Mouse (Mus musculus) liver, embryonic 15.5 days (tissue): Measurements from ENCODE around the gene Per3. TPM values are rescaled to one million over a fixed set of nuclear protein-coding genes. Genes with fewer than 3 reads are reported as not detected.

Source experiments
- ATAC-seq: fragments of 200-750 bp; cut with Nextera tagmentation; 2 replicates; pipeline ENCODE4 v1.8.0; 2017; ENCODE audit warnings: moderate number of reproducible peaks, mild to moderate bottlenecking, moderate library complexity; ENCODE audit not compliant: insufficient read depth
- H3K27ac ChIP-seq: fragments of 300-500 bp; sonication (generic); replicated peaks from 2 replicates; pipeline ENCODE4 v1.5.1; 2015; ENCODE audit warnings: mild to moderate bottlenecking, inconsistent platforms
- H3K27me3 ChIP-seq: fragments of 300-500 bp; sonication (generic); 2 replicates; pipeline ENCODE4 v1.6.1; 2015; ENCODE audit warnings: mild to moderate bottlenecking, inconsistent platforms
- H3K36me3 ChIP-seq: fragments of 300-500 bp; sonication (generic); replicated peaks from 2 replicates; pipeline ENCODE4 v1.6.1; 2015; ENCODE audit warnings: moderate library complexity, mild to moderate bottlenecking, inconsistent platforms
- H3K4me1 ChIP-seq: fragments of 300-500 bp; sonication (generic); replicated peaks from 2 replicates; pipeline ENCODE4 v1.6.1; 2015; ENCODE audit warnings: inconsistent platforms
- H3K4me2 ChIP-seq: fragments of 300-500 bp; sonication (generic); 2 replicates; pipeline ENCODE4 v1.6.1; 2015; ENCODE audit warnings: moderate library complexity, mild to moderate bottlenecking, inconsistent platforms
- H3K4me3 ChIP-seq: fragments of 300-500 bp; sonication (generic); replicated peaks from 2 replicates; pipeline ENCODE4 v1.5.1; 2015; ENCODE audit warnings: mild to moderate bottlenecking, inconsistent platforms
- H3K9ac ChIP-seq: fragments of 300-500 bp; sonication (generic); 2 replicates; pipeline ENCODE4 v1.6.1; 2015; ENCODE audit warnings: moderate library complexity, mild to moderate bottlenecking, inconsistent platforms
- H3K9me3 ChIP-seq: fragments of 300-500 bp; sonication (generic); replicated peaks from 2 replicates; pipeline ENCODE4 v1.6.1; 2016; ENCODE audit warnings: inconsistent platforms
- WGBS: fragments of 180-500 bp; shearing (Covaris S2); methylation state at CpG from one replicate; pipeline ENCODE4 v1.1.7; 2015; ENCODE audit warnings: mixed read lengths; ENCODE audit not compliant: insufficient replicate concordance; 5-methylcytosine and 5-hydroxymethylcytosine counted together
- polyA plus RNA-seq: library from polyadenylated mRNA; unstranded; fragments of >200 nt; fragmentation: Nextera tagmentation; extraction: Ambion mirVana; gene quantifications from 2 replicates; pipeline ENCODE4 v1.2.1, GENCODE M21; 2015

Gene Per3
- polyA plus RNA-seq, 1 experiment from 2014 or later: 2.9 TPM

GRCm38 (mm10) chr4:151059566-151059965 lies 15.1 kb upstream of the Per3 start:
- H3K4me1 ChIP-seq: peaks cover 25% of the 10 kb centered on the region
- H3K27ac ChIP-seq: no peak overlapping the region
- H3K36me3 ChIP-seq: peaks cover 12% of the 10 kb centered on the region
- no peaks in the 10 kb centered on the region for H3K9me3 ChIP-seq
- 81% methylated on average over 4 of the region's 4 CpGs for WGBS
- ATAC-seq: no peak
- no peak overlapping the region for H3K4me3 ChIP-seq
- no peak overlapping the region for H3K4me2 ChIP-seq
- no peaks in the 10 kb centered on the region for H3K27me3 ChIP-seq
- H3K9ac ChIP-seq: no peak overlapping the region

GRCm38 (mm10) chr4:151058634-151059033 lies 14.2 kb upstream of the Per3 start:
- Histone ChIP-seq H3K4me3 (peak overlapping the region; percentile 76), H3K27ac (no peak overlapping the region), H3K9ac (no peak overlapping the region), H3K4me2 (peak overlapping the region; percentile 83), H3K36me3 (peaks cover 19% of the 10 kb centered on the region), H3K9me3 (no peaks in the 10 kb centered on the region), H3K27me3 (no peaks in the 10 kb centered on the region), H3K4me1 (peaks cover 25% of the 10 kb centered on the region)
- WGBS: 72% methylated on average over 4 of the region's 4 CpGs
- ATAC-seq: no peak

GRCm38 (mm10) chr4:151057347-151058321 lies 13.2 kb upstream of the Per3 start, which contains the start of gene Vamp3:
Gene Vamp3 (minus strand): TSS chr4:151057963.
- H3K36me3 ChIP-seq: peaks cover 26% of the 10 kb centered on the region
- peaks cover 25% of the 10 kb centered on the region for H3K4me1 ChIP-seq
- WGBS: under 1% methylated on average over 114 of the region's 114 CpGs
- H3K4me3 ChIP-seq: peak within 1 kb of the TSS; percentile 76
- no peaks in the 10 kb centered on the region for H3K27me3 ChIP-seq
- H3K4me2 ChIP-seq: peak within 1 kb of the TSS; percentile 83
- peak within 1 kb of the TSS; percentile 93 for H3K27ac ChIP-seq
- peak within 1 kb of the TSS; percentile 86 for H3K9ac ChIP-seq
- H3K9me3 ChIP-seq: no peaks in the 10 kb centered on the region
- ATAC-seq: peak; percentile 98

GRCm38 (mm10) chr4:151051162-151051561 lies 6.7 kb upstream of the Per3 start:
- Histone ChIP-seq H3K9ac (no peak overlapping the region), H3K4me1 (peaks cover 9% of the 10 kb centered on the region), H3K4me3 (no peak overlapping the region), H3K27ac (no peak overlapping the region), H3K4me2 (no peak overlapping the region), H3K9me3 (no peaks in the 10 kb centered on the region), H3K27me3 (no peaks in the 10 kb centered on the region), H3K36me3 (peaks cover 74% of the 10 kb centered on the region)
- 88% methylated on average over 1 of the region's 1 CpGs for WGBS
- no peak for ATAC-seq

GRCm38 (mm10) chr4:151046524-151046923 lies 2.1 kb upstream of the Per3 start:
- no peak overlapping the region for H3K4me3 ChIP-seq
- WGBS: 71% methylated on average over 3 of the region's 3 CpGs
- peaks cover 41% of the 10 kb centered on the region for H3K36me3 ChIP-seq
- ATAC-seq: no peak
- no peaks in the 10 kb centered on the region for H3K27me3 ChIP-seq
- H3K4me2 ChIP-seq: no peak overlapping the region
- H3K9ac ChIP-seq: no peak overlapping the region
- H3K27ac ChIP-seq: no peak overlapping the region
- H3K4me1 ChIP-seq: peaks cover 25% of the 10 kb centered on the region
- no peaks in the 10 kb centered on the region for H3K9me3 ChIP-seq

- WGBS: 5% methylated on average over 21 of the region's 21 CpGs
- Histone ChIP-seq H3K36me3 (peaks cover 29% of the 10 kb centered on the region), H3K4me1 (peaks cover 25% of the 10 kb centered on the region), H3K9me3 (no peaks in the 10 kb centered on the region), H3K4me2 (peak overlapping the region; percentile 97), H3K9ac (peak overlapping the region; percentile 67), H3K27me3 (no peaks in the 10 kb centered on the region), H3K27ac (peak overlapping the region; percentile 70), H3K4me3 (peak overlapping the region; percentile 69)
- ATAC-seq: no peak
These were observed 592 bp upstream of the Per3 start for GRCm38 (mm10) chr4:151044944-151045570.

GRCm38 (mm10) chr4:151043281-151043680 lies 1.2 kb downstream of the Per3 start:
- 57% methylated on average over 5 of the region's 5 CpGs for WGBS
- 0 out of 2 replicates have a peak overlapping the region, but pooled peaks have one; percentile 67 for H3K9ac ChIP-seq

GRCm38 (mm10) chr4:151041506-151041905 lies 3.0 kb downstream of the Per3 start:
- no peak overlapping the region for H3K9ac ChIP-seq
- H3K27me3 ChIP-seq: no peaks in the 10 kb centered on the region
- no peak overlapping the region for H3K4me2 ChIP-seq
- no peaks in the 10 kb centered on the region for H3K9me3 ChIP-seq
- 70% methylated on average over 5 of the region's 5 CpGs for WGBS
- H3K27ac ChIP-seq: no peak overlapping the region
- peaks cover 25% of the 10 kb centered on the region for H3K4me1 ChIP-seq
- H3K36me3 ChIP-seq: peaks cover 2% of the 10 kb centered on the region
- ATAC-seq: no peak
- no peak overlapping the region for H3K4me3 ChIP-seq

More at GRCm38 (mm10) chr4:151043281-151043680, 1.2 kb downstream of the Per3 start:
- no peak overlapping the region for H3K27ac ChIP-seq
- peak overlapping the region; percentile 69 for H3K4me3 ChIP-seq
- peak overlapping the region; percentile 97 for H3K4me2 ChIP-seq
- no peaks in the 10 kb centered on the region for H3K9me3 ChIP-seq
- H3K36me3 ChIP-seq: peaks cover 11% of the 10 kb centered on the region
- H3K27me3 ChIP-seq: no peaks in the 10 kb centered on the region
- peaks cover 25% of the 10 kb centered on the region for H3K4me1 ChIP-seq
- no peak for ATAC-seq

- Histone ChIP-seq H3K36me3 (0 out of 2 replicates have a peak, but pooled peaks cover 6% of the 10 kb centered on the region), H3K27ac (no peak overlapping the region), H3K4me1 (no peaks in the 10 kb centered on the region), H3K27me3 (no peaks in the 10 kb centered on the region), H3K9ac (no peak overlapping the region), H3K4me2 (no peak overlapping the region), H3K9me3 (no peaks in the 10 kb centered on the region), H3K4me3 (no peak overlapping the region)
- no peak for ATAC-seq
- WGBS: 82% methylated on average over 11 of the region's 11 CpGs
These were observed 6.7 kb downstream of the Per3 start for GRCm38 (mm10) chr4:151037800-151038199.

GRCm38 (mm10) chr4:151036521-151036920 lies 7.9 kb downstream of the Per3 start:
- 0 out of 2 replicates have a peak, but pooled peaks cover 6% of the 10 kb centered on the region for H3K36me3 ChIP-seq
- H3K9ac ChIP-seq: no peak overlapping the region
- no peaks in the 10 kb centered on the region for H3K27me3 ChIP-seq
- H3K9me3 ChIP-seq: no peaks in the 10 kb centered on the region
- H3K27ac ChIP-seq: no peak overlapping the region
- WGBS: 77% methylated on average over 7 of the region's 7 CpGs
- H3K4me3 ChIP-seq: no peak overlapping the region
- no peak overlapping the region for H3K4me2 ChIP-seq
- H3K4me1 ChIP-seq: no peaks in the 10 kb centered on the region
- no peak for ATAC-seq

GRCm38 (mm10) chr4:151027001-151027400 lies 17.5 kb downstream of the Per3 start:
- Histone ChIP-seq H3K4me3 (no peak overlapping the region), H3K9ac (no peak overlapping the region), H3K27ac (no peak overlapping the region), H3K27me3 (no peaks in the 10 kb centered on the region), H3K4me2 (no peak overlapping the region), H3K4me1 (peaks cover 6% of the 10 kb centered on the region; the same call in 1 of the 2 replicates), H3K36me3 (peaks cover 4% of the 10 kb centered on the region), H3K9me3 (no peaks in the 10 kb centered on the region)
- 60% methylated on average over 6 of the region's 6 CpGs for WGBS
- no peak for ATAC-seq
